Mouse (Mus musculus): ENCODE measurements around the gene B9d1.

DNA sequence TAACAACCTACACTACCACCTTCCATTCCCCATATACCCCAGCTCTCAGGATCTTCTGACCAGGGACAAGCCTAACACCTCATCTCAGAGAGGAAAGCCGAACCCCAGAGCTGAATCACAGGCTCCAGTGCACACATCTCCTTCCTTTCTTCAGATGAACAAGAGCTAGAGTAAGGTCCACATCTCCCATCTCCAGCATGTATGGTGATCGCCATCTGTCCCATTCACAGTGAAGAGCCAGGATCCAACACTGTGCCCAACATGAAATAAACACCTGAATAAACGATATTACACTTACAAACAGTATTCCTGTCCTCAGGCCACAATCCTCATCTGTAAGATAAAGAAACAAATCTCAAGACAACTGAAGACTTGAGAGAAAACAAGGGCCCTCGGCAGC, 42.8 kb downstream of the B9d1 start:
- TF ChIP-seq EP300 (IDR thresholded peaks at IDR 0.05; ENCODE audit: low read depth) (no peak), CTCF (IDR thresholded peaks at IDR 0.05; ENCODE audit: low read depth) (no peak)
